8 mouse cellular contexts compared by ENCODE assay signal in genomic region chr2:19275602-19276539, GRCm38 (mm10).
A peak's percentile ranks its signal among the peaks of the same experiment; 100 is the strongest.
DNase-seq lines count a peak whose midpoint lies in the region; ATAC-seq and TF ChIP-seq lines count a peak whose summit lies in the region.

No protein-coding gene starts in this region.

- H3K9ac ChIP-seq in intestine, postnatal 0 days (ENCODE audit: low read depth, low read length): peak overlapping the region; percentile 53
- peak overlapping the region; percentile 63 for H3K9ac ChIP-seq in midbrain, embryonic 11.5 days (ENCODE audit: low read length)

- peak overlapping the region; percentile 86 for H3K27ac ChIP-seq in embryonic facial prominence, embryonic 10.5 days (replicated peaks)
- no peak overlapping the region for H3K27ac ChIP-seq in intestine, postnatal 0 days (ENCODE audit: low read depth, low read length)
- no peak overlapping the region for H3K27ac ChIP-seq in midbrain, embryonic 11.5 days (ENCODE audit: low read depth, low read length)

- no peaks in the 10 kb centered on the region for H3K36me3 ChIP-seq in embryonic facial prominence, embryonic 10.5 days (replicated peaks)
- H3K36me3 ChIP-seq in intestine, postnatal 0 days (ENCODE audit: control insufficient read depth, insufficient read depth): no peaks in the 10 kb centered on the region
- H3K36me3 ChIP-seq in midbrain, embryonic 11.5 days (ENCODE audit: control insufficient read depth, insufficient read depth, low read length): no peaks in the 10 kb centered on the region

- TF ChIP-seq CTCF in intestine, postnatal 0 days (IDR thresholded peaks at IDR 0.05; ENCODE audit: low read depth): peak; percentile 91

- peaks cover 8% of the 10 kb centered on the region for H3K4me1 ChIP-seq in embryonic facial prominence, embryonic 10.5 days
- H3K4me1 ChIP-seq in intestine, postnatal 0 days (replicated peaks; ENCODE audit: control insufficient read depth, insufficient read depth, low read length): no peaks in the 10 kb centered on the region
- H3K4me1 ChIP-seq in midbrain, embryonic 11.5 days (ENCODE audit: control insufficient read depth, insufficient read depth, low read length): no peaks in the 10 kb centered on the region

- WGBS in embryonic facial prominence, embryonic 10.5 days: 11% methylated on average over 25 of the region's 25 CpGs
- WGBS in intestine, postnatal 0 days: 7% methylated on average over 25 of the region's 25 CpGs
- 11% methylated on average over 25 of the region's 25 CpGs for WGBS in midbrain, embryonic 11.5 days

- H3K4me2 ChIP-seq in intestine, postnatal 0 days (replicated peaks; ENCODE audit: low read depth): peak overlapping the region; percentile 78
- H3K4me2 ChIP-seq in midbrain, embryonic 11.5 days: peak overlapping the region; percentile 45

- peaks cover 39% of the 10 kb centered on the region; the same call in 1 of the 2 replicates for H3K27me3 ChIP-seq in embryonic facial prominence, embryonic 10.5 days (replicated peaks; ENCODE audit: low read depth, poor library complexity, severe bottlenecking)
- no peaks in the 10 kb centered on the region for H3K27me3 ChIP-seq in intestine, postnatal 0 days (replicated peaks; ENCODE audit: control insufficient read depth, insufficient read depth, low read length)
- H3K27me3 ChIP-seq in midbrain, embryonic 11.5 days (ENCODE audit: control insufficient read depth, insufficient read depth, low read length): no peaks in the 10 kb centered on the region

- ATAC-seq in granulocyte monocyte progenitor cell, adult 5-6 weeks (replicated peaks; ENCODE audit: poor library complexity, severe bottlenecking): peak; percentile 85
- peak; percentile 47; the same call in 1 of the 2 replicates for ATAC-seq in intestine, postnatal 0 days
- peak; percentile 83 for ATAC-seq in midbrain, embryonic 11.5 days (ENCODE audit: low FRiP score)

- intact Hi-C loops in left cerebral cortex, postnatal 4 days (cut with DNase I): loop anchor here (10.0 kb wide), 4 partner anchors 411 to 1231 kb away; partner anchors contain the start of genes Skida1 and Spag6

- H3K4me3 ChIP-seq in embryonic facial prominence, embryonic 10.5 days: peak overlapping the region; percentile 58
- peak overlapping the region; percentile 39 for H3K4me3 ChIP-seq in intestine, postnatal 0 days (ENCODE audit: low read depth, low read length)
- peak overlapping the region; percentile 27 for H3K4me3 ChIP-seq in midbrain, embryonic 11.5 days (ENCODE audit: low read depth, low read length)

- H3K9me3 ChIP-seq in embryonic facial prominence, embryonic 10.5 days: no peaks in the 10 kb centered on the region
- no peaks in the 10 kb centered on the region for H3K9me3 ChIP-seq in intestine, postnatal 0 days (ENCODE audit: control insufficient read depth)
- no peaks in the 10 kb centered on the region for H3K9me3 ChIP-seq in midbrain, embryonic 11.5 days (ENCODE audit: control insufficient read depth, low read length)

- DNase-seq in adrenal gland, postnatal 14 days: peak; percentile 90
- peak; percentile 84 for DNase-seq in embryonic facial prominence, embryonic 10.5 days (ENCODE audit: low spot score)
- DNase-seq in left cerebral cortex, postnatal 4 days: peak; percentile 82
- peak; percentile 98 for DNase-seq in midbrain, embryonic 11.5 days (ENCODE audit: low spot score, missing footprints)
- DNase-seq in right cerebral cortex, postnatal 4 days: peak; percentile 89
- DNase-seq in yolk sac, embryonic 10.5 days (ENCODE audit: low spot score): peak; percentile 53
